Mouse (Mus musculus): ENCODE measurements at regions not wholly inside any gene's neighbourhood (a gene's known extent, or its start where the extent isn't known, plus 50 kb on each side); places are given as distances from the start of the nearest gene placed in this dataset.

- TF ChIP-seq CTCF (IDR thresholded peaks at IDR 0.05; ENCODE audit: borderline replicate concordance, insufficient read depth, low read length) (no peak), POLR2A (IDR thresholded peaks at IDR 0.05; ENCODE audit: low read depth, low read length) (no peak)
Observed at GRCm38 (mm10) chr7:124720927-124721326, 723.5 kb upstream of the Kdm8 start.
